Mouse (Mus musculus) retina, adult 2 months (tissue): Measurements from ENCODE around the gene Bloc1s6.

Experiments
- DNase-seq: peaks from one replicate; pipeline ENCODE4 v3.0.0-alpha.2; 2012; ENCODE audit warnings: low read depth, low spot score

Gene Bloc1s6

GRCm38 (mm10) chr2:122765071-122765793 lies 26.9 kb downstream of the Bloc1s6 start, which contains the start of gene Sqor:
Gene Sqor, plus strand, starts transcription at chr2:122765237.
- DNase-seq, result no peak

DNA sequence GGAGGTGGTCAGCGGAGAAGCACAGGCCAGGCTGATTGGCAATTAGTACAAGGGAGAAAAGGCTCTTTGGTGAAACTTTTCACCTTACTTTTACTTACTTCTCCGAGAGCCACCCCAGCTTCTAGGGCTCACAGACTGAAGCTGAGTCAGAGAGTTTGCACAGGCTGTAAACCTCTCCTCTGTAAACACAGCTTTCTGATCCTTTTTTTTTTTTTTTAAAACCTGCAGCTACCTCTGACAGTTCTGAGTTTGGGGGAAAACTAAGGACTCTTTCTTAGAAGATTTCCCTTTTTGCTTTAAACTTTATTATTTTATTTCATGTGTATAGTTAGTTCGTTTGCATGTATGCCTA lies 27.5 kb downstream of the Bloc1s6 start:
- DNase-seq, result no peak

DNA sequence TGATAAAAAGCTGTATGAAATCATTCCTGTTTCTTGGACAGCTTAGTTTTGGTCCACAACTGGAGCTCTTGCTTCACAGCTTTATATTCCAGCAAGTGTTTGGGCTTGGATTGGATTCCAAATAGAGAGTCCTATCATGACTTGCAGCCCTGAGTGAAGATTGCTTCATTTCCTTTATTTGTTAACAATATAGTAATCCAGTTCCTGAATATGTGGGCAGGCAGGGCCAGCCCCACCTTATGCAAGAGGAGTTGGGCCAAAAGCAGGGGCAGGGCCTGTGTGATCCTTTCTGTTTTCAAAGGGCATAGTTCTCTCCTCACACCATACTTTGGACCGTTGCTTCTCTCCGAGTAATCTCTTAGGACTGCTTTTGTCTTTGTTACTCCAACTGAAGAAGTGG lies 32.7 kb downstream of the Bloc1s6 start:
- DNase-seq, result no peak

DNA sequence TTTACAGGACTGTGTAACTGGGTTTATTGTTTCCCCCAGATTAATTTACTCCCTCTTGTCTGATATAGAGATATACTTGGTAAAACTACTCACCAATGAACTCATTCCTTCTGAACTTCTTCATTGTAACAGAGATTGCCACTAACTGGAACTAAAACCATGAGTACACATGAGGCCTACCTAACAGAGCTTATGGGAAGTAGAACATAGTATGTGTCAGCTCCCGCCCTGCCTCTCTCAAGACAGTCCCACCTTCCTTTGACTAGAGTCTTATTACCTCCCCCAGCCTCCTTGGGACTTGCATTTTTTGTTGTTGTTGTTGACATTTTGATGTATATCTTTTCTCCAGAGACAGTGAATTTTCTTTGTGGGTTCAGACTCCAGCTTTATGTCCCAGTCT lies 34.6 kb downstream of the Bloc1s6 start:
- no peak for DNase-seq

DNA sequence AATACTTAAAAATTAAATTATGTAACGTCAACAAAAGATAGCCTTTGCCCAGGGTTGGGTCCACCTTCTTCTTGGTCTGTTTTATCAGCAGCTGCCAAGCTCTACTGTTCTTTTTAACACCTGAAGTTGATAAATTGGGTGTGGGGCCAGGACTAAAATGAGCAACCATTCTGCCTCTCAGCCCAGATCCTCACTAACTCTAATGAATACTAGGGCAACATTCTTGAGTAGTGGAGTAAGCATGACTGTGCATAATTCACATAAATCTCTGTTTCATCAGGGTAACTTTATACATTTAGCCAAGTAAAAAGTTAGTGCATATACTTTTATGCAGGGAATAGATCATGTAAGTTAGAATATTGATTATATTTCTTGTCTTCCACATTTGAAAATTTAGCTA lies 37.2 kb downstream of the Bloc1s6 start:
- DNase-seq, result no peak

DNA sequence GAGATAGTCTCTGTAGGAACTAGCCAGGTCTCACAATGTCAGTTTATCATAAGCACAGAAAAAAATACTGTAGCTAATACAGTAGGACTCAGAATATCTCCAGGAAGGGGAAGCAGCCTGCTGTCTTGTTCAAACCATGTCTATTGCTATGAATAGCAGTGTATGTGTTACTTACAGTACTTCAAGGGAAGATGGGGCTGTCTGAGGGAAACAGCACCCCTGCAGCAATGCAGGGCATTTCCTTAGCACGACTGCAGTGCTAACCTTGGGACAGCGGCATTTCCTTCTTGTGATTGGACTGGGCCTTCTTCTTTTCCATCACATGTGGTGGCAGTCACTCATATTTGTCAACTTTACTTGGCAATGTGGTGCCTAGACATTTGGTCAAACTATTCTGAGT lies 38.5 kb downstream of the Bloc1s6 start:
- DNase-seq, result no peak

- DNase-seq, result no peak
These were observed 41.7 kb downstream of the Bloc1s6 start for GRCm38 (mm10) chr2:122779967-122780366.

GRCm38 (mm10) chr2:122780447-122780846 lies 42.1 kb downstream of the Bloc1s6 start:
- DNase-seq, result no peak

DNA sequence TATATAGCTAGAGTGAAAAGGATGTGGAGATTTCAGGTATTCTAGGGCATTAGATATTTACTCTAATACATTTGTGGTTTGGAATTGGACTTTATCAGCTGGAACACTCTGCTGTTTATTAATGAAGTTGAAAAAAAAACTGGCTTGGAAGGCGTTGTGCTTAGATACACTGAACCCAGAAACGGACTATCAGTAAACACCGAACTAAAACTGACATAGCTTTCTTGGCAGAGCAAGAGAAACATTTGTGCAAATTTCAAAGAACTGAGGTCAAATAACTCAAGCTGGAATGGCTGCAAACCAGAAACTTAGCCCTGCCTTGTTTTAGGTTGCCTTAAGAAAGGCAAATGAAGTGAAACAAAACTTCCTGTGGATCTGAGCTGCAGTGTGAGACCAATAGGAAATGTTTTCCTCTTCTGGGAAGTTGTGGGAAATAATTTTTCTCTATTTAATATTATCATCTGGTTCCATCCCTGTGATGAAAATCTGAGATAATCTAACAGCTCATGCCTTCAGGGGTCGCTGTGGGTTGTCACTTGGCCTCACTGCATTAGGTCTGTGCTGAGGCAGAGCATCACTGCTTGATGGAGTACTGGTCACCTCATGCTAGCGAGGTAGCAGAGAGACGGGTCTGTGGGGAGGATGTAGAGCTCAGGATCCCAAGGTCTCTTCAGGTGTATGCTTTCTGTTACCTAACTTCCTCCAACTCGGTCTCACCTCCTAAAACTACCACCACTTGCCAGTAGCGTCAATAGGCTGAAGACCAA lies 43.5 kb downstream of the Bloc1s6 start:
- DNase-seq, result no peak

DNA sequence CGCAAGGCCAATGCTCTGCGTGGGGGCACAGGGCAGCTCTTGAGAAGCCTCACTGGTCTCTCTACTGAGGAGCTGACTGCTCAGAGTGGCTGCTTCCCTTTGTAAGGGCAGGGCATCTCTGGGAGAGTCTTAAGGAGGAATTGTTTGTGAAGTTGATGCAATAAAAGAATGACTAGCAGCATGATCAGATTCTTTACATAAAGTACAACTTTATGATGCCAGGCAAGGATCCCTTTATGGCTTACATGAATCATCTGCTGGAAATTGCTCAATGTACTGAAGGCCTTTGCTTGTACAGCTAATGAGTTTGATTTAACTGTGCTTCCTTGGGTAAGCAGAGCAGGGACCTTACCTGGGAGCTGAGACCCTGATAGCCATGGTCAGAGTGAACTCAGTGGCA lies 45.4 kb downstream of the Bloc1s6 start:
- no peak for DNase-seq

GRCm38 (mm10) chr2:122784701-122785100 lies 46.4 kb downstream of the Bloc1s6 start:
- DNase-seq, result no peak

GRCm38 (mm10) chr2:122786167-122786566 lies 47.9 kb downstream of the Bloc1s6 start:
- DNase-seq, result no peak

GRCm38 (mm10) chr2:122789311-122789710 lies 51.0 kb downstream of the Bloc1s6 start:
- DNase-seq, result no peak

GRCm38 (mm10) chr2:122789730-122790129 lies 51.4 kb downstream of the Bloc1s6 start:
- no peak for DNase-seq
